12 mouse cellular contexts compared by ENCODE assay signal in the genomic region with DNA sequence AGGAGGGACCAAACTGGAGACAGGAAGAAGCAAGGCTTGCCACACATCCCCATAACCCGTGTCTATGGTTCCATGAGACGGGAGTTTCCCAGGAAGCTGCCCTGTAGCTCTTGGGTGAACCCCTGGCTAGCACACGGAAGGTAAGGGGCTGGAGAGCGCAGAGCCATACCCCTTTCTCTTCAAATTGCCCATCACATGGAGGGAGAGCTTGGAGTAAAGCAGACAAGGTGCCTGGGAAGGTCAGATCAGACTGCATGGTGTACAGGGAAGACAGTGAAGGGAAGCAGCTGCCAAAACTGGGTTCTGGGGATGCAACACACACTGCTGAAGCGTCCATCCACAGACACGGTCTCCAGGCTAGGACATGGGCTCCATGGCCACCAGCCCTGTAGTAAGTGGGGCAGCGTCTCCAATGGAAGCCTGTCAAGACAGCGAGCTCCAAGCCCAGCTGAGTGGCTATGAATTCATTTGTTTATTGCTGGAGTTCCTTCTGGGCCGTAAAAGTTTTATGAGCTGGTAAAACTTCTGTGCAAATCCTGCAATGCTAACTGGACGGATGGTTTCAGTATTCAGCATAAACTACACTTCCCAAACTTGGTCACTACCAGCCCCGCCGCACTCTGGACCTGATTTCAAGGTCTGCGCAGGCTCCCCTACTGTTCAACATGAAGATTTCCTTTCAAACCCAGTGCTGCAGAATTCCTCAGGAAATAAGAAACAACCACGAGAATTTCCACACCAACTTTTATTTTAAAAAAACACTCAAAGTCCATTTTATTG. TPM values are rescaled to one million over a fixed set of nuclear protein-coding genes. Genes with fewer than 3 reads are reported as not detected.
A peak's percentile ranks its signal among the peaks of the same experiment; 100 is the strongest.
DNase-seq lines count a peak whose midpoint lies in the region; ATAC-seq and TF ChIP-seq lines count a peak whose summit lies in the region.
"Had no signal": no experiment of that assay in that cellular context is flagged by ENCODE, and none has a peak within 500 bp of the region (broad histone marks: within the 10 kb centered on the region; RNA-seq: fewer than 3 reads in every experiment).

No protein-coding gene starts in this region.

- peak overlapping the region; percentile 29; the same call in 1 of the 2 replicates for H3K27ac ChIP-seq in hindbrain, postnatal 0 days
- H3K27ac ChIP-seq in hindbrain, embryonic 11.5 days (ENCODE audit: low read depth, low read length) = no peak overlapping the region
- peak overlapping the region; percentile 31 for H3K27ac ChIP-seq in embryonic facial prominence, embryonic 15.5 days (replicated peaks)
- peak overlapping the region; percentile 67 for H3K27ac ChIP-seq in kidney, adult 2 months (ENCODE audit: insufficient read depth, low read depth, low read length)
- H3K27ac ChIP-seq in limb, embryonic 12.5 days = peak overlapping the region; percentile 47; the same call in 1 of the 2 replicates
- H3K27ac ChIP-seq: lung, embryonic 15.5 days had no signal

- TF ChIP-seq POLR2A in kidney, adult 2 months (IDR thresholded peaks at IDR 0.05; ENCODE audit: low read depth, low read length) = no peak

- no peaks in the 10 kb centered on the region for H3K27me3 ChIP-seq in hindbrain, postnatal 0 days (ENCODE audit: insufficient read depth, low read length)
- no peaks in the 10 kb centered on the region for H3K27me3 ChIP-seq in hindbrain, embryonic 11.5 days (ENCODE audit: control insufficient read depth, insufficient read depth, low read length)
- no peaks in the 10 kb centered on the region for H3K27me3 ChIP-seq in embryonic facial prominence, embryonic 15.5 days
- H3K27me3 ChIP-seq in kidney, adult 2 months (replicated peaks; ENCODE audit: control insufficient read depth, insufficient read depth, low read length) = no peaks in the 10 kb centered on the region
- H3K27me3 ChIP-seq in limb, embryonic 12.5 days = 0 out of 2 replicates have a peak, but pooled peaks cover 6% of the 10 kb centered on the region
- H3K27me3 ChIP-seq: lung, embryonic 15.5 days had no signal

- H3K36me3 ChIP-seq in hindbrain, postnatal 0 days (ENCODE audit: insufficient read depth, low read length) = no peaks in the 10 kb centered on the region
- H3K36me3 ChIP-seq in hindbrain, embryonic 11.5 days (ENCODE audit: control insufficient read depth, insufficient read depth, low read length) = no peaks in the 10 kb centered on the region
- H3K36me3 ChIP-seq in embryonic facial prominence, embryonic 15.5 days = no peaks in the 10 kb centered on the region
- no peaks in the 10 kb centered on the region for H3K36me3 ChIP-seq in kidney, adult 2 months (ENCODE audit: control insufficient read depth, insufficient read depth, low read length)
- no peaks in the 10 kb centered on the region for H3K36me3 ChIP-seq in limb, embryonic 12.5 days
- H3K36me3 ChIP-seq: lung, embryonic 15.5 days had no signal

- H3K9ac ChIP-seq in hindbrain, postnatal 0 days (replicated peaks; ENCODE audit: low read length) = no peak overlapping the region
- no peak overlapping the region for H3K9ac ChIP-seq in hindbrain, embryonic 11.5 days (ENCODE audit: low read depth, low read length)
- H3K9ac ChIP-seq in embryonic facial prominence, embryonic 15.5 days = no peak overlapping the region
- H3K9ac ChIP-seq in limb, embryonic 12.5 days (replicated peaks) = no peak overlapping the region; the same call in 1 of the 2 replicates
- H3K9ac ChIP-seq: lung, embryonic 15.5 days had no signal

- TF ChIP-seq CTCF in hindbrain, postnatal 0 days (IDR thresholded peaks at IDR 0.05; ENCODE audit: low read depth) = no peak
- 0 out of 2 replicates have a peak, but pooled peaks have one; percentile 15 for TF ChIP-seq CTCF in kidney, adult 2 months (conservative IDR thresholded peaks at IDR 0.05; ENCODE audit: insufficient read depth, insufficient read length, low read depth, low read length)

- 82% methylated on average over 14 of the region's 14 CpGs for WGBS in hindbrain, postnatal 0 days
- WGBS in hindbrain, embryonic 11.5 days = 81% methylated on average over 14 of the region's 14 CpGs
- WGBS in embryonic facial prominence, embryonic 15.5 days = 67% methylated on average over 14 of the region's 14 CpGs
- 26% methylated on average over 14 of the region's 14 CpGs for WGBS in kidney, adult 2 months
- 35% methylated on average over 14 of the region's 14 CpGs for WGBS in limb, embryonic 12.5 days

- no peak overlapping the region for H3K4me3 ChIP-seq in hindbrain, postnatal 0 days (ENCODE audit: low read length)
- H3K4me3 ChIP-seq in hindbrain, embryonic 11.5 days (ENCODE audit: low read depth, low read length) = no peak overlapping the region
- H3K4me3 ChIP-seq in embryonic facial prominence, embryonic 15.5 days (replicated peaks) = no peak overlapping the region
- no peak overlapping the region for H3K4me3 ChIP-seq in kidney, adult 2 months (ENCODE audit: insufficient read depth, low read depth, low read length)
- no peak overlapping the region for H3K4me3 ChIP-seq in limb, embryonic 12.5 days (replicated peaks)
- H3K4me3 ChIP-seq: erythroblast, embryonic 14.5 days; lung, embryonic 15.5 days had no signal

- intact Hi-C loops in left cerebral cortex, postnatal 4 days (cut with DNase I) = no loop called here

- no peaks in the 10 kb centered on the region for H3K9me3 ChIP-seq in hindbrain, postnatal 0 days (ENCODE audit: low read length)
- H3K9me3 ChIP-seq in hindbrain, embryonic 11.5 days (ENCODE audit: control insufficient read depth, low read length) = no peaks in the 10 kb centered on the region
- no peaks in the 10 kb centered on the region for H3K9me3 ChIP-seq in embryonic facial prominence, embryonic 15.5 days (replicated peaks)
- H3K9me3 ChIP-seq in limb, embryonic 12.5 days = no peaks in the 10 kb centered on the region
- H3K9me3 ChIP-seq: lung, embryonic 15.5 days had no signal

- DNase-seq in hindbrain, postnatal 0 days (ENCODE audit: low spot score) = no peak
- no peak for DNase-seq in hindbrain, embryonic 11.5 days (ENCODE audit: low spot score)
- peak; percentile 74 for DNase-seq in kidney, adult 2 months
- no peak for DNase-seq in gastrocnemius, postnatal 25 days
- DNase-seq in left cerebral cortex, postnatal 4 days = no peak
- DNase-seq: gastrocnemius, postnatal 10 days; heart, postnatal 36 days had no signal

- H3K4me1 ChIP-seq in hindbrain, postnatal 0 days (ENCODE audit: insufficient read depth, low read length) = peaks cover 16% of the 10 kb centered on the region
- no peaks in the 10 kb centered on the region for H3K4me1 ChIP-seq in hindbrain, embryonic 11.5 days (replicated peaks; ENCODE audit: control insufficient read depth, insufficient read depth, low read length)
- H3K4me1 ChIP-seq in embryonic facial prominence, embryonic 15.5 days = peaks cover 67% of the 10 kb centered on the region
- H3K4me1 ChIP-seq in kidney, adult 2 months (ENCODE audit: control insufficient read depth, insufficient read depth, low read length) = peaks cover 49% of the 10 kb centered on the region
- peaks cover 51% of the 10 kb centered on the region for H3K4me1 ChIP-seq in limb, embryonic 12.5 days (replicated peaks)

- no peak for ATAC-seq in hindbrain, postnatal 0 days
- no peak for ATAC-seq in hindbrain, embryonic 11.5 days (ENCODE audit: low FRiP score)
- no peak for ATAC-seq in embryonic facial prominence, embryonic 15.5 days (ENCODE audit: insufficient number of reproducible peaks, low FRiP score, low TSS enrichment, low read depth)
- peak; percentile 81 for ATAC-seq in limb, embryonic 12.5 days (ENCODE audit: insufficient number of reproducible peaks, insufficient read depth, low FRiP score, low TSS enrichment, low read depth)

- peak overlapping the region; percentile 34; the same call in 1 of the 2 replicates for H3K4me2 ChIP-seq in hindbrain, postnatal 0 days (ENCODE audit: low read depth, low read length)
- no peak overlapping the region for H3K4me2 ChIP-seq in hindbrain, embryonic 11.5 days (replicated peaks; ENCODE audit: low read depth, low read length)
- 0 out of 2 replicates have a peak overlapping the region, but pooled peaks have one; percentile 1 for H3K4me2 ChIP-seq in embryonic facial prominence, embryonic 15.5 days (replicated peaks)
- peak overlapping the region; percentile 29 for H3K4me2 ChIP-seq in limb, embryonic 12.5 days
- H3K4me2 ChIP-seq: lung, embryonic 15.5 days had no signal

RNA-seq across cellular contexts. Expression of a gene that starts 16.0 kb away (rescaled TPM):
- total RNA-seq in hindbrain, postnatal 0 days (2014; rRNA removed) = 229 and 236 TPM in 2 replicates
- polyA plus RNA-seq in hindbrain, postnatal 0 days (2015; fragmentation: Nextera tagmentation; extraction: Ambion mirVana) = 28.4 and 30.4 TPM in 2 replicates
- 28.6 and 31.9 TPM in 2 replicates for polyA plus RNA-seq in hindbrain, embryonic 11.5 days (2014; fragmentation: Nextera tagmentation; extraction: Ambion mirVana)
- polyA plus RNA-seq in embryonic facial prominence, embryonic 15.5 days (2015; fragmentation: Nextera tagmentation; extraction: Ambion mirVana) = 33.2 and 36.1 TPM in 2 replicates
- polyA plus RNA-seq in kidney, adult 2 months (2012; rRNA removed) = 164 and 208 TPM in 2 replicates
- 25.6 and 32.1 TPM in 2 replicates for polyA plus RNA-seq in limb, embryonic 12.5 days (2016; fragmentation: Nextera tagmentation; extraction: Ambion mirVana)
- total RNA-seq in gastrocnemius, postnatal 25 days (2021) = 10 to 100 TPM; 23.6 to 24.9 TPM
- total RNA-seq in left cerebral cortex, postnatal 4 days (2021) = 100 to 1,000 TPM; 153 to 168 TPM

RNA-seq across cellular contexts. Expression of a gene that starts 45.1 kb away (rescaled TPM):
- total RNA-seq in hindbrain, postnatal 0 days (2014; rRNA removed) = 4.3 and 11.8 TPM in 2 replicates
- 6.0 and 7.8 TPM in 2 replicates for polyA plus RNA-seq in hindbrain, postnatal 0 days (2015; fragmentation: Nextera tagmentation; extraction: Ambion mirVana)
- polyA plus RNA-seq in hindbrain, embryonic 11.5 days (2014; fragmentation: Nextera tagmentation; extraction: Ambion mirVana) = 0.47 TPM in 1 of 2 replicates, not detected in the other
- 3.7 and 5.0 TPM in 2 replicates for polyA plus RNA-seq in embryonic facial prominence, embryonic 15.5 days (2015; fragmentation: Nextera tagmentation; extraction: Ambion mirVana)
- 0.13 and 0.15 TPM in 2 replicates for polyA plus RNA-seq in kidney, adult 2 months (2012; rRNA removed)
- polyA plus RNA-seq in limb, embryonic 12.5 days (2016; fragmentation: Nextera tagmentation; extraction: Ambion mirVana) = 4.4 and 6.7 TPM in 2 replicates
- total RNA-seq in gastrocnemius, postnatal 25 days (2021) = not detected
- 1 to 10 TPM; 1.4 to 4.0 TPM for total RNA-seq in left cerebral cortex, postnatal 4 days (2021)
- total RNA-seq: heart, postnatal 36 days; megakaryocyte-erythroid progenitor cell, adult 5-6 weeks had no signal
- polyA plus RNA-seq: erythroblast, embryonic 14.5 days had no signal

RNA-seq across cellular contexts. Expression of a gene that starts 55.3 kb away (rescaled TPM):
- 0.99 and 2.9 TPM in 2 replicates for total RNA-seq in hindbrain, postnatal 0 days (2014; rRNA removed)
- polyA plus RNA-seq in hindbrain, postnatal 0 days (2015; fragmentation: Nextera tagmentation; extraction: Ambion mirVana) = 1.7 and 2.3 TPM in 2 replicates
- polyA plus RNA-seq in hindbrain, embryonic 11.5 days (2014; fragmentation: Nextera tagmentation; extraction: Ambion mirVana) = 3.5 and 3.8 TPM in 2 replicates
- polyA plus RNA-seq in embryonic facial prominence, embryonic 15.5 days (2015; fragmentation: Nextera tagmentation; extraction: Ambion mirVana) = 10.6 and 11.1 TPM in 2 replicates
- polyA plus RNA-seq in kidney, adult 2 months (2012; rRNA removed) = 42.9 and 50.5 TPM in 2 replicates
- polyA plus RNA-seq in limb, embryonic 12.5 days (2016; fragmentation: Nextera tagmentation; extraction: Ambion mirVana) = 5.6 and 7.1 TPM in 2 replicates
- total RNA-seq in gastrocnemius, postnatal 25 days (2021) = 1 to 10 TPM; 3.0 to 4.2 TPM
- 1 to 10 TPM in 1 of 2 experiments, under 1 TPM in 1; 0.62 to 1.6 TPM for total RNA-seq in left cerebral cortex, postnatal 4 days (2021)
- total RNA-seq: megakaryocyte-erythroid progenitor cell, adult 5-6 weeks had no signal
